Mouse (Mus musculus) lung, embryonic 16.5 days (tissue): ENCODE data around the gene Ckb. TPM values are rescaled to one million over a fixed set of nuclear protein-coding genes. Genes with fewer than 3 reads are reported as not detected.
"Not testable (repeated sequence)": the region's sequence is repeated elsewhere in the genome, so short reads cannot be mapped to it uniquely, and the experiment has no call there.

Experiments
- ATAC-seq: fragments of 200-750 bp; cut with Nextera tagmentation; 2 replicates; pipeline ENCODE4 v1.8.0; 2017; ENCODE audit warnings: low read depth, mild to moderate bottlenecking, moderate library complexity
- H3K27ac ChIP-seq: fragments of 300-500 bp; sonication (generic); 2 replicates; pipeline ENCODE4 v1.5.1; 2014; ENCODE audit warnings: mild to moderate bottlenecking, control low read depth, low read length
- H3K27me3 ChIP-seq: fragments of 300-500 bp; sonication (generic); 2 replicates; pipeline ENCODE4 v1.6.1; 2014; ENCODE audit warnings: low read depth, low read length, mixed read lengths; ENCODE audit not compliant: control insufficient read depth, insufficient read depth
- H3K36me3 ChIP-seq: fragments of 300-500 bp; sonication (generic); 2 replicates; pipeline ENCODE4 v1.6.1; 2014; ENCODE audit warnings: low read length; ENCODE audit not compliant: control insufficient read depth, insufficient read depth
- H3K4me1 ChIP-seq: fragments of 300-500 bp; sonication (generic); replicated peaks from 2 replicates; pipeline ENCODE4 v1.6.1; 2014; ENCODE audit warnings: low read length, mixed read lengths; ENCODE audit not compliant: control insufficient read depth, insufficient read depth
- H3K4me2 ChIP-seq: fragments of 300-500 bp; sonication (generic); 2 replicates; pipeline ENCODE4 v1.6.1; 2014; ENCODE audit warnings: low read depth, low read length, control low read depth
- H3K4me3 ChIP-seq: fragments of 300-500 bp; sonication (generic); 2 replicates; pipeline ENCODE4 v1.5.1; 2014; ENCODE audit warnings: mild to moderate bottlenecking, low read length, control low read depth
- H3K9ac ChIP-seq: fragments of 300-500 bp; sonication (generic); 2 replicates; pipeline ENCODE4 v1.6.1; 2014; ENCODE audit warnings: low read length, control low read depth
- H3K9me3 ChIP-seq: fragments of 300-500 bp; sonication (generic); 2 replicates; pipeline ENCODE4 v1.6.1; 2016; ENCODE audit warnings: low read length; ENCODE audit not compliant: control insufficient read depth
- WGBS: fragments of 180-500 bp; shearing (Covaris S2); extraction: QIAGEN DNeasy Blood & Tissue Kit; methylation state at CpG from one replicate; pipeline ENCODE4 v1.1.7; 2014; 5-methylcytosine and 5-hydroxymethylcytosine counted together
- polyA plus RNA-seq: library from polyadenylated mRNA; unstranded; fragments of >200 nt; fragmentation: Nextera tagmentation; extraction: Ambion mirVana; gene quantifications from 2 replicates; pipeline ENCODE4 v1.2.1, GENCODE M21; 2015

Gene Ckb
- polyA plus RNA-seq: 210 and 218 TPM in 2 replicates

- Histone ChIP-seq H3K36me3 (no peaks in the 10 kb centered on the region), H3K4me1 (peaks cover 45% of the 10 kb centered on the region), H3K4me2 (peak within 1 kb of the TSS; percentile 86), H3K9ac (peak within 1 kb of the TSS; percentile 65), H3K9me3 (no peaks in the 10 kb centered on the region), H3K27me3 (peaks cover 36% of the 10 kb centered on the region), H3K27ac (no peak within 1 kb of the TSS), H3K4me3 (peak within 1 kb of the TSS; percentile 58)
- WGBS: 0% methylated on average over 25 of the region's 31 CpGs
- ATAC-seq: peak; percentile 63
Measured at GRCm38 (mm10) chr12:111672176-111672575, at the start of gene Ckb. Gene Ckb (minus strand): TSS chr12:111672338.

DNA sequence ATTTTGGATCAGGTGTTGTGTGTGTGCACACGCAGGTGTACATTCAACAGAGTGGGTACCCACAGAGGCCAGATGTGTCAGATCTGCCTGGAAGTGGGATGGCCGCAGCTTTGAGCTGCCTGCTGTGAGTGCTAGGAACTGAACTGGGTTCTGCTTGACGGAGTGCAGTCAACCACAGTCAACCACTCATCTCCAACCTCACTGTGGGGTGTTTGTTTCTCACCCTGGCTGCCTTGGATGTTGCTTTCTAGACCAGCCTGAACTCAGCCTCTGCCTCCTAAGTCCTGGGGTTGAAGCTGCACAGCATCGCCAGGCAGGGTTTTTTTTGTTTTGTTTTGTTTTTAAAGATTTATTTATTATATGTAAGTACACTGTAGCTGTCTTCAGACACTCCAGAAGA lies 48.1 kb upstream of the Ckb start:
- 74% methylated on average over 4 of the region's 4 CpGs for WGBS
- H3K27me3 ChIP-seq: no peaks in the 10 kb centered on the region
- no peak overlapping the region for H3K4me3 ChIP-seq
- ATAC-seq: no peak
- H3K27ac ChIP-seq: no peak overlapping the region
- no peaks in the 10 kb centered on the region for H3K4me1 ChIP-seq
- no peak overlapping the region for H3K4me2 ChIP-seq
- H3K36me3 ChIP-seq: peaks cover 2% of the 10 kb centered on the region; the same call in 1 of the 2 replicates
- no peak overlapping the region for H3K9ac ChIP-seq
- H3K9me3 ChIP-seq: no peaks in the 10 kb centered on the region

GRCm38 (mm10) chr12:111718656-111719055 lies 46.5 kb upstream of the Ckb start:
- H3K27me3 ChIP-seq: no peaks in the 10 kb centered on the region
- no peak overlapping the region for H3K9ac ChIP-seq
- no peak overlapping the region for H3K4me2 ChIP-seq
- no peak for ATAC-seq
- no peaks in the 10 kb centered on the region for H3K36me3 ChIP-seq
- no peaks in the 10 kb centered on the region for H3K9me3 ChIP-seq
- H3K4me3 ChIP-seq: no peak overlapping the region
- H3K4me1 ChIP-seq: peaks cover 6% of the 10 kb centered on the region
- no peak overlapping the region for H3K27ac ChIP-seq
- WGBS: 55% methylated on average over 8 of the region's 8 CpGs

DNA sequence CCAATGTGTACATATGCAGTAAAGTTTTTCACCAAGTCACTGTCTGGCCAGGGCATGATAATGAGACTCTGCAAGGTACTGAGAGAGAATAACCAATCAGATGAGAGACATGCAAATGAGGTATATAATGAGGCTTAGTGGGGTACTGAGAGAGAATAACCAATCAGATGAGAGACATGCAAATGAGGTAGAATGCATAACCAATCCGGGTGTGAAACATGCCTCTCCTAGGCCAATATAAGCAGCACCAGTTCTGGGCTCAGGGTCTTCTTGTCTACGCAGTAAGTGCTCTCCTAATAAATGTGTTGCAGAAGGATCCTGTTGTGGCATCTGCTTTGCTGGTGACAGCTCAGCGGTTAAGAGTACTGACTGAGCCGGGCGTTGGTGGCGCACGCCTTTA lies 44.4 kb upstream of the Ckb start:
- no peaks in the 10 kb centered on the region for H3K9me3 ChIP-seq
- H3K27ac ChIP-seq: no peak overlapping the region
- WGBS: 98% methylated on average over 7 of the region's 7 CpGs
- no peak for ATAC-seq
- H3K4me2 ChIP-seq: no peak overlapping the region
- peaks cover 12% of the 10 kb centered on the region for H3K4me1 ChIP-seq
- no peaks in the 10 kb centered on the region for H3K27me3 ChIP-seq
- no peaks in the 10 kb centered on the region for H3K36me3 ChIP-seq
- H3K4me3 ChIP-seq: no peak overlapping the region
- H3K9ac ChIP-seq: no peak overlapping the region

- 70% methylated on average over 6 of the region's 6 CpGs for WGBS
- Histone ChIP-seq H3K36me3 (peaks cover 22% of the 10 kb centered on the region), H3K4me1 (peaks cover 17% of the 10 kb centered on the region), H3K4me2 (peak overlapping the region; percentile 74), H3K4me3 (peak overlapping the region; percentile 100)
- not testable (repeated sequence) for H3K27ac ChIP-seq, ATAC-seq, H3K9me3 ChIP-seq, H3K9ac ChIP-seq, H3K27me3 ChIP-seq
Measured at GRCm38 (mm10) chr12:111713880-111714279, 41.7 kb upstream of the Ckb start.

DNA sequence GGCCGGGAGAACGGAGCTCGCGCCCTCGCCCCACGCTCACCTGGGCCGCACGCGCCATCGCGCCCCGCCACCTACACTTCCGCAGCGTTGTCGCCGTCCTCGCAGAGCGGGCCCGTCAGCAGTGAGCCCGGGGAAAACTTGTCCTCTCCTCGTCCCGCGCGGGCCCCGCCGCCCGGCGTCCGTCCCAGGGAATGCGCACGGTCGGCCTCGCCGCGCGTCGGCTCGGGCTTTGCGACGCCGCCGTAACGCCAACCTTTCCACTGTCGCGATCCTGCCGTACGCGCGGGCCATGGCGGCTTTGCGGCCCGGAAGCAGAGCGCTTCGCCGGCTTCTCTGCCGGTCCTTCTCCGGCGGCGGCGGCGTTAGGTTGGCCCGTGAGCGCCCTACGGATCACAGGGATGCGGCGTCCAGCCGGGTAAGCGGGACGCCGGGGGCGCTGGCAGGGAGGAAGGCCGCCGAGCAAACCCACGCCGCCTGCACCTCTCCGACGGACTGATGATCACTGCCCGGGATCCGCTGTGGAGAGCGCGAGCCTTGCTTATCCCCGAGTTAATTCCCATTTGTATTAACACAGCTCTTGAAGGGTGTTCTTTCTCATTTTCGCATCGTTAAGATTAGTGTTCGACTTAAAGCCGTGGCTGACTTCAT lies 41.0 kb upstream of the Ckb start, which contains the start of the genes Bag5 and Apopt1:
Gene Bag5 (minus strand): TSS at position 254 of the 648 bp plus-strand sequence.
Gene Apopt1 (plus strand): TSS at position 258 of the 648 bp plus-strand sequence.
- Histone ChIP-seq H3K27ac (peak within 1 kb of the TSS; percentile 63), H3K4me1 (peaks cover 17% of the 10 kb centered on the region), H3K4me3 (peak within 1 kb of the TSS; percentile 100), H3K4me2 (peak within 1 kb of the TSS; percentile 88), H3K36me3 (peaks cover 26% of the 10 kb centered on the region), H3K9me3 (no peaks in the 10 kb centered on the region), H3K9ac (peak within 1 kb of the TSS; percentile 99), H3K27me3 (no peaks in the 10 kb centered on the region)
- 0% methylated on average over 57 of the region's 86 CpGs for whole genome bisulfite sequencing
- peak; percentile 96 for ATAC-seq

GRCm38 (mm10) chr12:111712476-111712875 lies 40.3 kb upstream of the Ckb start:
- peak overlapping the region; percentile 63 for H3K27ac ChIP-seq
- peak; percentile 18 for ATAC-seq
- H3K4me2 ChIP-seq: peak overlapping the region; percentile 88
- peak overlapping the region; percentile 99 for H3K9ac ChIP-seq
- under 1% methylated on average over 32 of the region's 33 CpGs for WGBS
- H3K27me3 ChIP-seq: no peaks in the 10 kb centered on the region
- peaks cover 26% of the 10 kb centered on the region for H3K36me3 ChIP-seq
- H3K9me3 ChIP-seq: no peaks in the 10 kb centered on the region
- peaks cover 17% of the 10 kb centered on the region for H3K4me1 ChIP-seq
- peak overlapping the region; percentile 100 for H3K4me3 ChIP-seq

DNA sequence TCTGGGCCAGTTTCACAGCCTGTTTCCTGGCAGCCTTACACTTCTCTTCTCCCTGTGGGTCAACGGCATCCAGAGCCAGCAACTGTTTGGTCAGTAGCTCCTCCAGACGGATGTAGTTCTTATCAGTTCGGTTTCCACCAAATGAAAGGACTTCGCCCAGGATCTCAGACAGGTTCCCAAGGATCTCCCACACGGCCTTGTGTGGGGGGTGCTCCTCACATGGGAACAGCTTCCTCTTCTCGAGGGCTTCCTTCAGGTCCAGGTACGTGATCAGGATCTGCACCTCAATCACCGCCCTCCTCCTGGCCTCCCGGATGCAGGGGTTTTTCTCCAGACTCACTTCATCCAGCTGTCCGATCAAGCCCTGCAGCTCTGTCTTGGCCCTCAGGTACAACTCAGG lies 38.0 kb upstream of the Ckb start:
- Histone ChIP-seq H3K4me1 (peaks cover 20% of the 10 kb centered on the region), H3K9me3 (no peaks in the 10 kb centered on the region), H3K36me3 (peaks cover 26% of the 10 kb centered on the region), H3K4me3 (no peak overlapping the region), H3K9ac (no peak overlapping the region), H3K4me2 (no peak overlapping the region), H3K27me3 (no peaks in the 10 kb centered on the region), H3K27ac (no peak overlapping the region)
- ATAC-seq: no peak
- 85% methylated on average over 10 of the region's 10 CpGs for whole genome bisulfite sequencing

DNA sequence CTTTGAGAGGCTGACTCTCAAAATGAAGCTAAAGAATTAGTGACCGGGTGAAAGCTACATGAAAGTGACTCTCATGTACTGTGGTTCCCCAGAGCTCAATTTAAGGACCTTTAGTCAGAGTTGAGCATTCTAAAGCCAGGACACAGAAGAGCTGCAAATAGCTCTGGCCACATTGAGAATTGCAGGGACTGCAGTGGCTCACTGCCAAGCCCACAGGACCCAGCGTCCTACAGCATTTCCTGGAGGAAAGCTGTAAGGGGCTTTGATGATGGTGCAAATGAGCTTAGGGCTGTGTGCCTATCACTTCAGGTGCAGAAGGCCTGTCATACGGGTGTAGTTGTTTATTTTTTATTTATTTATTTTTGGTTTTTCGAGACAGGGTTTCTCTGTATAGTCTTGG lies 36.0 kb upstream of the Ckb start:
- no peak overlapping the region for H3K27ac ChIP-seq
- H3K4me3 ChIP-seq: no peak overlapping the region
- H3K27me3 ChIP-seq: no peaks in the 10 kb centered on the region
- 60% methylated on average over 4 of the region's 4 CpGs for WGBS
- peaks cover 26% of the 10 kb centered on the region for H3K36me3 ChIP-seq
- no peak overlapping the region for H3K9ac ChIP-seq
- H3K4me1 ChIP-seq: peaks cover 18% of the 10 kb centered on the region
- ATAC-seq: no peak
- no peaks in the 10 kb centered on the region for H3K9me3 ChIP-seq
- no peak overlapping the region for H3K4me2 ChIP-seq
